Mouse (Mus musculus) gastrocnemius, adult 2 months (tissue): ENCODE results near the gene Atg7. TPM values are rescaled to one million over a fixed set of nuclear protein-coding genes. Genes with fewer than 3 reads are reported as not detected.

Experiments
- DNase-seq: peaks from one replicate; pipeline ENCODE4 v3.0.0; 2022
- H3K27ac ChIP-seq: fragments of 200-600 bp; 2 replicates; pipeline ENCODE4 v1.8.1; 2022; ENCODE audit warnings: mild to moderate bottlenecking
- H3K4me3 ChIP-seq: fragments of 200-600 bp; 2 replicates; pipeline ENCODE4 v1.8.1; 2022; ENCODE audit warnings: mild to moderate bottlenecking, moderate library complexity
- CTCF ChIP-seq: fragments of 200-600 bp; IDR thresholded peaks from 2 replicates; pipeline ENCODE4 v1.8.1; 2022; ENCODE audit warnings: antibody characterized with exemption, mild to moderate bottlenecking, moderate library complexity
- intact Hi-C: fragments of 180-260 bp; cut with DNase I; formaldehyde crosslinking; loops from one replicate; pipeline ENCODE4 v1.15.1; 2025
- total RNA-seq, 2 experiments: library from RNA; stranded (reverse); gene quantifications; 2 replicates each; pipeline ENCODE4 v1.2.3; 2021

The Atg7 gene
- total RNA-seq, 2 experiments from 2014 or later, result 9.6 to 11.5 TPM

DNA sequence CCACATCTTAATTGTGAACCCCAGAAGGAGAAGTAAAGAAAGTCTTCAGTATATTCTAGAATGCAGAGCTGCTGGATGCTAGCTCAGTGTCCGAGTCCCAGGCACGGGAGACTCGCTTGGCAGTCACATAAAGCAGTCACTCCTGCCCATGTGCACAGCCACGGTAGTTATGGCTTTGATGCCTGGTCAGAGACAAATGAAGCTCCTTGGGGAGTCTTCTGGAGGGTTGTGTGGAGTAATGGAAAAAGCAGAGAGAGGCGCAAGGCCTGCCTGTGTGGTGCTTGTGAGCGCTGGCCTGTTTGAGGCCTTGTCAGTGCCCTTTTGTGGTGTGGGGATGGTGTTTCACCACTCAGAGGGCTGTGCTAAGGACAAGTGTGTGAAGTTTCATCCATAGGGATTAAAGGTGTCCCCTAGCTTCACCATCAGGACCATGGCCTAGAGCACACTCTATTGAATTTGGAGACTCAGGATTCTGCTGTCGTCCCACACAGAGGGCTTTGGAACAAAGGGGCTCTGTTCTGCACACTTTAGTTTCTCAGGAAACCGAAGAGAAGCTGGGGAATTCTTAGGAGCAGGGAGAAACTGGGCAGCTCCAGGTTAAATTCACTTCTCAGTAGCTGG lies 161.1 kb downstream of the Atg7 start:
- no peak overlapping the region for H3K4me3 ChIP-seq
- DNase-seq, result no peak
- TF ChIP-seq CTCF, result no peak
- peak overlapping the region; percentile 78 for H3K27ac ChIP-seq
- intact Hi-C loops, result no loop called here

DNA sequence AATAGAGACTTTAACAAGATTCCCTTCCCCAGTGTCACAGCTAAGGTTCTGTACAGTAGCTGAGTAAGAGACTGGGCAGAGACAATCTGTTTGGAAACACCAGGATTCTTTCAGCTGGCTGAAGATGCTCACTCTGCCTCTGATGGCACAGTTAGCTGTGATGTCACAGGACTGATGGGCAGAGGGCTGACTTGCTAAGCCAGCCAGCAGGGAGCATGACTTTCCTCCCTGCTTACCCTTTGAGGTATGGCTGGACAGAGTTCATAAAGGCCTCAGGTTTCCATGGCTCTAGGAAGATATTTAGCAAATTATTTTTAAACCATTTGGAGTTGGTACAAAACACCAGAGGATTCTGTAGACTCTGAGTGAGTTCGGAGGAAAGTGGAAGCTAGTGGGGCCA lies 162.0 kb downstream of the Atg7 start:
- Histone ChIP-seq H3K27ac (peak overlapping the region; percentile 78), H3K4me3 (no peak overlapping the region)
- DNase-seq, result peak; percentile 79
- intact Hi-C loops, result no loop called here
- TF ChIP-seq CTCF, result no peak; the same call in 1 of the 2 replicates

DNA sequence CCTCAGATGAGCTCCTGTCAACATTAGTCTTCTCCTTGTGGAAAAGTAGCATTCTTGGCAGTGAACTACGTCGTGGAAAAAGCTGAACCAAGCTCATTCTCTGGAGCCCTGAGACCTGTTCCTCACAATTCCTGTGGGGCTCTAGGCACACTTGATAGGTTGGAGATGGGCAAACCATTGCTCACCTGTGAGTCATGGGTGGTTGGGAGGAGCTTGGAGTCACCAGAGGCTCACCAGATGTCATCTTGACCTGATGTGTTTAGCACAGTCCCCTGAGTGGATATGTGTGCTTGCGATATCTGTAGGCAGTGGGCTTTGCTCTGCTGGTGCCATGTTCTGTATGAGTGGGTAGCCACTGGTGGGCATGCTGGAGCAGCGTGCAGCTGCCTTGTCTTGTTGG lies 163.0 kb downstream of the Atg7 start:
- no peak for TF ChIP-seq CTCF
- intact Hi-C loops, result no loop called here
- no peak for DNase-seq
- no peak overlapping the region for H3K4me3 ChIP-seq
- H3K27ac ChIP-seq, result peak overlapping the region; percentile 41

DNA sequence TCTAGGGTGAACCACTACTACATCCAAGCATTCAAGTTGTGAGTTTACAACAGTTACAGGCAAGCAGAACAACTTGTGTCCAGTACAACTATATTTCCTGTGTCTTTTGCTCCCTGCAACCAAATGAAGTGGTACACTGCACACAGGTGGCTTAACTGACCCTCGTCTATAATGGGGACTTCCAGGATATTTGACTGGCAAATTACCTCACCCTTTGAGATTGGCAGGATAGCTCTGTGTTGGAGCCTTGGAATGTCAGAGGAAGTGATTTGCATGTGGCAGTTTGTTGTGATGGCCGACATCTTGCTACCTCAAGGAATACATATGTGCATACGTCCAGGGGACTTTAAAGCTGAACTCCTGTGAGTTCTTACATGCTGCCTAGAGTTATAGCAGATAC lies 164.6 kb downstream of the Atg7 start:
- DNase-seq, result no peak
- intact Hi-C loops, result no loop called here
- no peak for TF ChIP-seq CTCF
- H3K4me3 ChIP-seq, result no peak overlapping the region
- peak overlapping the region; percentile 89; the same call in 1 of the 2 replicates for H3K27ac ChIP-seq

DNA sequence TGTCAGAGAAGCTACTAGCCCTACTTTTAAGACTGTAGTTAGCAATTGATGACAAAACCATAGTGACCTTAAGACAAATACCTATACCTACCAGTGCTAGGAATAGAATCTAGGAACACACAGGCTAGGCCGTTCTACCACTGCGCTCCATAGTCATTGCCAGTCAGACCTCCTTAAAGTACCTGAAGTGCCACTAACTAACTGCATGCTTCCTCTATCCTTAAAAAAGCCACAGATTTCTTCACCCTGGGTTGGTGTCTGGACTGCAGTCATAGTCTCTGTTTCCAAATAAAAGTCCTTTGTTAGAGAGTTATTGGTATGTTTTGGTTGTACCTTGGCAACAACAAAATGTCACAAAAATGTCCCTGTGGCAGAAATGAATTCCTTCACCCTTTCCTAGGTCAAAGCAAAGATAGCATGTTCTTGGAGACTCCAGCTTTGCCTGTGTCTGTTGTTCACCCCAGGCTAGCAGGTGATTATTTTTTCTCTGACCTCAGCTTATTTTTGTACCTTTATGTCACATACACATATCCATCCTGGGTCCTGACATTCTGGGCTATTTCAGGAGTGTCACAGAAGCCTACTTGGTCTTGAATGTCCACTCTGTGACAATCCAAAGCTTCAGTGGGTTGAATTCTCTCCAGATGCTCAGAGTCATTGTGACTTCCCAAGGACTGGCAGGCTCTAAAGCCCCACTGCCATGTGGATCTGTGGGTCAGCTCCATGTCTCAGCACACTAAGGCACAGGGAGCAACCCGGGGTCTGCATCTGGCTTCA lies 165.9 kb downstream of the Atg7 start:
- TF ChIP-seq CTCF, result no peak
- Histone ChIP-seq H3K4me3 (no peak overlapping the region), H3K27ac (peak overlapping the region; percentile 89)
- no peak for DNase-seq
- intact Hi-C loops, result no loop called here

DNA sequence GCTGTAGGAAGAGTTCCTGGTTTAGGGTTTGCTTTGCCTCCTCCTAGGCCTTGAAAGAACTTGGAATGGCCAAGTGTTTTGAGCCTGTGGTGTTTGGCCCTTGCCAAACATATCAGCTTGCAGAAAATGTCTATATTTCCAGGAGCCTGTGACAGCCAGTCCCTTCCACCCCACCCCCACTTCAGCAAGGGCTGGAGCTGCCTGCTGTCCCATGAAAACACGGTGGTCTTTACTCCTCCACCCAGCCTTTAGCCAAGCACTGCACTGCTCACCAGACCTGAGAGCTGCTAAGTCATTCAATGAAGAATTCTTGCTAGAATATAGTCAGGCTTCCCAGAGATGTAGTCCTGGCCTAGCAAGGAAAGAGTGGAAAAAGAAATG lies 166.5 kb downstream of the Atg7 start:
- Histone ChIP-seq H3K4me3 (no peak overlapping the region), H3K27ac (peak overlapping the region; percentile 89)
- peak; percentile 52 for DNase-seq
- intact Hi-C loops, result no loop called here
- no peak for TF ChIP-seq CTCF

DNA sequence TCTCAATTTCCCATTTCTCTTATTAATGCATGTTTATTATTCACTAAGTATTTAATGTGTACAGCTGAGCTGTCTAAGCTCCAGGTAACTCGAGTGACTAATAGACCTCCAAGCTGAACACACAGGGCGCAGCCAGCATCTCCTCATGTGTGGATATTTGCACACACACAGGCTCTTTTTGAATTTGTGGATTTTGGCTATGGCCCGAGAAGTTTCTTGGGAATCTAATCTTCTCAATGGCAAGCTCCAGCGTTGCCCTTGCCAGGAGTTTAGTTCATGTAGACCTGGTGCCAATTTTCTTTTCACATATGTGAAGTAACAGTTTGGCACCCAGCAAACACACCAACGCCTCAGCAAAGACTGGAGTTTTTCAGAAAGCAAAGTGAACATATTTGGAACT lies 169.4 kb downstream of the Atg7 start:
- intact Hi-C loops, result loop anchor here (2.0 kb wide), 2 partner anchors 20 to 108 kb away; no protein-coding TSS in a partner anchor
- peak; percentile 76 for DNase-seq
- peak overlapping the region; percentile 89 for H3K27ac ChIP-seq
- no peak for TF ChIP-seq CTCF
- no peak overlapping the region for H3K4me3 ChIP-seq

DNA sequence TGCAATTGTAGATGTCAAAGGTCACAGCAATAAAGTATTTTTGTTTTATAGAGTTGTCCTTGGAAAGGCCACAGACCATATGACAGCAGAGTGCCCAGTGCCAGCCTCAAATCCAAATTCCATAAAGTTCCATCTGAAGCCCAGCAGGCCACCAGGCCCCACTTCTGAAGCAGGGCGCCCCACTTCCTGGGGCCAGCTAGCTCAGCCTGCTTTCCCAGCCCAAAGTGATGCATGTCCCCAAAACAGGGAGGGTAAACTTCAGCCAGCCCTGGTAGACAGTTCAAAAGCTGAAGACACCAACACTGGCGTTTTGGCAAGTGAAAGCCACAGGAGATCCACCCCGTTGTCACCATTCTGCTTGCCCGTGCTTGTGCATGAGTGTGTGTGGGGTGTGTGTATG lies 169.9 kb downstream of the Atg7 start:
- no peak overlapping the region for H3K4me3 ChIP-seq
- H3K27ac ChIP-seq, result peak overlapping the region; percentile 89
- intact Hi-C loops, result loop anchor here (2.0 kb wide), 2 partner anchors 20 to 108 kb away; no protein-coding TSS in a partner anchor
- DNase-seq, result peak; percentile 53
- TF ChIP-seq CTCF, result no peak

DNA sequence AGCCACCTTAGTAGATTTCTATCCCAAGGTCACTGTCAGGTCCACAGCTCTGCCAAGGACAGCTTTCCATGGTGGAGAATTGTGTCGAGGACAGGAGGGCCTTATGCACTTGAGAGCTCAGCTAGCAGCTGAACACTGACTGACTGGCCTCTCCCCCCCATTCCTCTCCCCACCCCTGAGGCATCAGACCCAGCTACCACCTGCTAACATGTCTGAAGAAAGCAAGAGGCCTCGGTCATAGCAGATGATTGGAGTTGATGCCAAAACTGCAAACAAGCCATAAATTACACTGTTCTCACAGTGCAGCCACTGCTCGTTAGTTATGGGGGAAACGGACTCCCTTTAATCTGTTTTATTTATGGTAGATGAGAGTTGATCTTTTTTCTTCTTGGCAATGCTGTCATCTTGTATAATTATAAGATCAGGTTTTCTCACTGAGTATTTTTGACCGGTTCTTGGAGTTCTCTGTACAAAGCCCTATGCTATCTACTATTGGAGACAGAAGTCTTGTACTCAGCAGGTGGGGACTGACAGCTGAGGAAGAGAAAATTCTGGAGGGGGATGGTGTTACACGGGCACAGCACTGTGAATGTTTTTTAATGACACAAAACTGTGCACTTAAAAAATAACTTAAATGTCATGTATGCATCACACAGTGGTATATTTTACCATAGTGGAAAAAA lies 171.4 kb downstream of the Atg7 start:
- DNase-seq, result peak; percentile 48
- TF ChIP-seq CTCF, result no peak
- intact Hi-C loops, result no loop called here
- no peak overlapping the region for H3K4me3 ChIP-seq
- H3K27ac ChIP-seq, result peak overlapping the region; percentile 89

DNA sequence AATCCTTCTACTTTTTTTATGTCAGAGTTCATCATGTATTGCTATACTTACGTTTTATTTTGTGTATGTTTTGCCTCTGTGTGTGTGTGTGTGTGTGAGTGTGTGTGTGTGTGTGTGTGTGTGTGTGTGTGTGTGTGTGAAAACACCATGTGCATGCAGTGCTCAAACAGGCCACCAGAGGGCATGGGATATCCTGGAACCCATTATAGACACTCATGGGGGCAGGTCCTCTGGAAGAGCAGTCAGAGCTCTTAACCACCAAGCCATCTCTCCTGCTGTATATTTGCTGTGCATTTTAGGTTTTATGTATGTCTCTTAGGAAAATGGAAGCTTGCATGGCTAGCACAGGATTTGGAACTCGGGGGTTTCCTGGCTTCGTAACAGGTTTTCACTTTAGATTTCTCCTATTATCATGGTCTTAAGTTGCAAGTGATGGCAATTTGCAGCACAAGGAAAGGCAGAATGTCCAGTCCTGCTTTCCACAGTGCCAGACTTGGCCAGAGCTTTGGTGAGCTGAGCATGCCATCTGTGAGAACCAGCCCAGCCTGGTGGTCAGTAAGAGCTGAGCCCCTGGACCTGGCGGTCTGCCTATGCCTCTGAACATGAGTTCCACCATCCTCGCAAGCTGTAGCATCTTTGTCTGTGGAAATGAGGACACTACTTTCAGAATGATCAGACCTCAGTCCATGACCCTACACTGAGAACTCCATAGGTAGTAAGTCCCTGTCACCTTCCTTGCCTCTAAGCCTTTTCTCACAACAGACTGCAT lies 172.2 kb downstream of the Atg7 start:
- TF ChIP-seq CTCF, result peak; percentile 45
- intact Hi-C loops, result no loop called here
- DNase-seq, result peak; percentile 41

DNA sequence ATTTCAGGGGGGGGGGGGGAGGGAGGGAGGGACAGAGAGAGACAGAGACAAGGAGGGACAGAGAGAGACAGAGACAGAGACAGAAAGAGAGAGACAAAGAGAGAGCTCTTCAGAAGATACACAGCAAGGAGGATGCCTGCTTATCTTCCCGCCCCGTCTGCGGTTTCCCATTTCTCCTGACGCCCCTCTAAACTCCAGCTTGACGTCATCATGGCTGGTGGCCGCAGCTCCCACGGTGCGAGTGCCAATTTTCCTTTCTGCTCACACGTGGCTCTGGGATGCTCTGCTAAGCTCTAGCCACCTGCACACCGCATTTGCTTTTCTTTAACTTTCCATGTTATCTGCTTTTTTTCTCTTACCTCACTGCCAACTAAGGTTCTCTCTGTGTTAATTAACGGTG lies 175.1 kb downstream of the Atg7 start:
- no peak overlapping the region for H3K4me3 ChIP-seq
- intact Hi-C loops, result no loop called here
- peak; percentile 38 for DNase-seq
- H3K27ac ChIP-seq, result peak overlapping the region; percentile 63
- TF ChIP-seq CTCF, result no peak

More for the DNA sequence above, 172.2 kb downstream of the Atg7 start:
- Histone ChIP-seq H3K27ac (peak overlapping the region; percentile 89), H3K4me3 (no peak overlapping the region)

DNA sequence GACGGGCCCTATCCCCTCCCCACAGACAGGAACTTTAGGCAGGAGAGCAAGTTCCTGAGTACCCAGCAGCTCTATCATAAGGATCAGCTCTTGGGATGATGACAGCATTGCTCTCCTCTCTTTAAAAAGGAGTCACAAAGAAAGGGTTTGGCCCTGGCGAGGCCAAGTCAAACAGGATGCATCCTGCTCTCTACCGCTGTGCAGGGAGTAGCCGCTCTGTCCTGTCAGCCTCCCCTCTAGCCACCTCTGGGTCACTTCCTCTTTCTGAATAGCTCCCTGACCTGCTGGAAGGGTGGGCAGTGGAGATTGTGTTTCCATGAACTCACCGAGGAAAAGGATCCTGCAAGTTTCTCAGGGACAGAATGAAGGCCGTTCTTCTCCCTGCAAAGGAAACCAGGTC lies 175.6 kb downstream of the Atg7 start:
- DNase-seq, result no peak
- H3K27ac ChIP-seq, result peak overlapping the region; percentile 63
- no peak for TF ChIP-seq CTCF
- no peak overlapping the region for H3K4me3 ChIP-seq
- intact Hi-C loops, result no loop called here
